Mouse (Mus musculus) hindbrain, embryonic 12.5 days (tissue): ENCODE results near the gene Mrps27. TPM values are rescaled to one million over a fixed set of nuclear protein-coding genes. Genes with fewer than 3 reads are reported as not detected.

Experiments used
- ATAC-seq: fragments of 200-750 bp; cut with Nextera tagmentation; 2 replicates; pipeline ENCODE4 v1.8.0; 2017; ENCODE audit warnings: moderate TSS enrichment; ENCODE audit not compliant: low FRiP score
- H3K27ac ChIP-seq: fragments of 300-500 bp; sonication (generic); 2 replicates; pipeline ENCODE4 v1.5.1; 2016; ENCODE audit warnings: mild to moderate bottlenecking
- H3K27me3 ChIP-seq: fragments of 300-500 bp; sonication (generic); 2 replicates; pipeline ENCODE4 v1.6.1; 2016; ENCODE audit warnings: mild to moderate bottlenecking
- H3K36me3 ChIP-seq: fragments of 300-500 bp; sonication (generic); 2 replicates; pipeline ENCODE4 v1.6.1; 2016; ENCODE audit warnings: mild to moderate bottlenecking
- H3K4me1 ChIP-seq: fragments of 300-500 bp; sonication (generic); 2 replicates; pipeline ENCODE4 v1.6.1; 2016
- H3K4me2 ChIP-seq: fragments of 300-500 bp; sonication (generic); replicated peaks from 2 replicates; pipeline ENCODE4 v1.6.1; 2016; ENCODE audit warnings: mild to moderate bottlenecking
- H3K4me3 ChIP-seq: fragments of 300-500 bp; sonication (generic); 2 replicates; pipeline ENCODE4 v1.5.1; 2016; ENCODE audit warnings: mild to moderate bottlenecking
- H3K9ac ChIP-seq: fragments of 300-500 bp; sonication (generic); 2 replicates; pipeline ENCODE4 v1.6.1; 2016; ENCODE audit warnings: mild to moderate bottlenecking, moderate library complexity
- H3K9me3 ChIP-seq: fragments of 300-500 bp; sonication (generic); replicated peaks from 2 replicates; pipeline ENCODE4 v1.6.1; 2016; ENCODE audit warnings: mild to moderate bottlenecking
- WGBS: fragments of 180-500 bp; shearing (Covaris S2); methylation state at CpG from one replicate; pipeline ENCODE4 v1.1.7; 2016; 5-methylcytosine and 5-hydroxymethylcytosine counted together
- polyA plus RNA-seq: library from polyadenylated mRNA; unstranded; fragments of >200 nt; fragmentation: Nextera tagmentation; extraction: Ambion mirVana; gene quantifications from 2 replicates; pipeline ENCODE4 v1.2.1, GENCODE M21; 2016

The Mrps27 gene
- polyA plus RNA-seq: 45.9 and 46.8 TPM in 2 replicates

DNA sequence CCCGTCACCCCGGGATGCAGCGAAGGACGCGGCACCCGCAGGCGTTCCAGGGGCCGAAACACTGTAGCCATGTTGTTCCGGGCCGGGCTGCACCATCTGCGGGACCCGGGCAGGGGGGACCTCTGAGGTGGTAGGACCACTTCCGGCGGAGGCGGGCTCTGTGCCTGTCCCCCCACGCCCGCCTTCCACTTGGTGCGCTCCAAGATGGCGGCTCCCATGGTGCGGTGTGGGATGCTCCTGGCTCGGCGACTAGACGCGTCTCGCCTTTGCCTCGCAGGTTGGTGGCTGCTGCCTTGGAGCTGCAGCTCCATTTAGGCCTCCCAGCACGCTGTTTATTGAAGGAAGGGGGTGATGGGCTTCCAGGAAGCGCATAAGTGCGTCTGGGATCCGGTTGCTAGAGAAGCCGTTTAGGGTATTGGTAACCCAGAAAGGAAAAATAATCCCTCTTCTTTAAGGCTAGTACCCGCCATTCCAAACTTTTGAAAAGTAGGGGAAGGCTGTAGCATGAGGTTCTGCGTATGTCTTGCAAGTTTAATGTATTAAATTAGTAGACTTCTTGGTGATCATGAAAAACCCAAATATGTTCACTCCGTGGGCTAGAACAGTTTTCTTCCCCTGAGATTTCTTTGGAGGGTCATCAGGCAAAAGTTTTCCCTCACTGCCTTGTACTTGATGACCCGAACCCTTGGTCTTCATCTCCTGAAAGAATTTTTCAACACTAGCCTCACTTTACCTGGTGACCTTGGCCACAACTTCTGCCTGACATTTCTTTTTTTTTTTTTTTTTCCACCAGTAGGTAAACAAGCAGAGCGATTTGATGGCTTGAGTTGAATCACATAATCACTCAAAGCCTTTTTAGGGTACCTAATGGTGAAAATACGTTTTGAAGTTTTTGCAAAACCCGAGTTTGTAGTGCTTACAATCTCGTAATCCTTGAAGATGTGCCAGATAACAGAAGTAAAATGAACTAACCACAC, at the start of gene Mrps27, which contains the start of gene Ptcd2:
Gene Mrps27 (plus strand): TSS at position 188 of the 977 bp plus-strand sequence.
Gene Ptcd2 (minus strand): TSS at position 107 of the 977 bp plus-strand sequence.
- H3K4me1 ChIP-seq: peaks cover 14% of the 10 kb centered on the region
- H3K9me3 ChIP-seq: no peaks in the 10 kb centered on the region
- peak; percentile 98 for ATAC-seq
- H3K27me3 ChIP-seq: no peaks in the 10 kb centered on the region
- 4% methylated on average over 39 of the region's 39 CpGs for WGBS
- peak within 1 kb of the TSS; percentile 88 for H3K27ac ChIP-seq
- H3K9ac ChIP-seq: peak within 1 kb of the TSS; percentile 82
- peak within 1 kb of the TSS; percentile 85 for H3K4me2 ChIP-seq
- peak within 1 kb of the TSS; percentile 87 for H3K4me3 ChIP-seq
- peaks cover 35% of the 10 kb centered on the region for H3K36me3 ChIP-seq

DNA sequence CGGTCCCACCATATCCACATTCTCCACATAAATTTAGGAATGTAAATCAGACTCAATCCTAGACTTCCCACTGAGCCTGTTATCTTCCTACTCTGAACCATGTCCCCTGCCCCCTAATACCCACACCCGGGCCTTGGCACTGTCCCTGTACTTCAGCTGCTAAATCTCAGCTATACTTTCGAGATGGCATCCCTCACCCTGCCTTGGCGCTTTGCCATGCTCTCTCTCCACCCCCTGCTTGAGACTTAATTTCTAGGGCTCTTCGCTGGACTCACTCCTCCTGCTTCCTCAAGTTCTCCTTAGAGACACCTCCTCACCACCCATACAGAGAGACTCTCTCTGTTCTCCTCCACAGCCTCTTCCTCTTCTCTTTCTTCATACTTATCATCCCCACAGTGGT, 44.7 kb upstream of the Mrps27 start:
- H3K27ac ChIP-seq: no peak overlapping the region
- H3K9ac ChIP-seq: no peak overlapping the region
- no peaks in the 10 kb centered on the region for H3K4me1 ChIP-seq
- H3K9me3 ChIP-seq: no peaks in the 10 kb centered on the region
- H3K4me2 ChIP-seq: no peak overlapping the region
- no peak for ATAC-seq
- no peaks in the 10 kb centered on the region for H3K27me3 ChIP-seq
- no peaks in the 10 kb centered on the region for H3K36me3 ChIP-seq
- H3K4me3 ChIP-seq: no peak overlapping the region
- WGBS: 89% methylated on average over 5 of the region's 5 CpGs

DNA sequence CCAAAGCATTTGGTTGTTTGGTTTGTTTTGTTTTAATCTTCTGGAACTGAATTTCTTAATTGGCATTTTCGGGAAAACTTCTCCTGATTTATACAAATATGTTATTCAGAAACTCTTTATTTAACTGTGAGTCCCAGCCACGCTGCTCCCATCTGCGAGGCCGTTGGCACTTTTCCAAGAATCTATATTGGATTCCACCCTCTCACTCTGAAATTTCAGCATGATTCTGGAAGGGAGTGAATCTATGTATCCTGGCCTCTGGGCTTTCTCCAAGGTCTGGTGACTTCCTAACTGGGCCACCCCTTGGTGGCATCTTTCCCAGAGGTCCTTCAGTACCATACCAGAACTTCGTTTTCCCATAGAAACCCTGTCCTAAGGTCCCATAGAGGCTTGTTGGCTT, 40.7 kb upstream of the Mrps27 start:
- no peaks in the 10 kb centered on the region for H3K4me1 ChIP-seq
- H3K9me3 ChIP-seq: no peaks in the 10 kb centered on the region
- WGBS: 71% methylated on average over 5 of the region's 5 CpGs
- no peaks in the 10 kb centered on the region for H3K36me3 ChIP-seq
- no peak for ATAC-seq
- no peak overlapping the region for H3K9ac ChIP-seq
- no peak overlapping the region for H3K4me2 ChIP-seq
- no peak overlapping the region for H3K4me3 ChIP-seq
- no peak overlapping the region for H3K27ac ChIP-seq
- no peaks in the 10 kb centered on the region for H3K27me3 ChIP-seq

DNA sequence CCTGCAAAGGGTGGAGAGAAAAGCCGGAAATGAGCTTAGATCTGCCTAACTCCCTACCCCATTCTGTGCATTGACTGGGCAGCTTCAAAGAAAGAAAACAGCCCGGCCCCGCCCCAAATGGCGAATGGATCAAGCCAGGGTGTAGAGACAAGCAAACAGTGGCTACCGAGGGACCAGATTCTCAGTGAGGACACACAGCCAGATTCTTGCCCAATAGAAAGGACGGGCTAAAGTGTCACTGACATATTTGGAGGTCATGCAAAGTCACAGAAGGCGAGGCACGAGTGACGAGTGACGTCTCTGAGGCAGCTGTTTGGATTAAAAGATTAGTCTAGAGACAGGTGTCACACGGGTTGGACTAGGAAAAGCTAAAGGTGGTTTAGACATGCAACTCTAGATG, 40.2 kb upstream of the Mrps27 start:
- H3K27ac ChIP-seq: no peak overlapping the region
- no peak for ATAC-seq
- H3K36me3 ChIP-seq: no peaks in the 10 kb centered on the region
- no peak overlapping the region for H3K9ac ChIP-seq
- H3K4me2 ChIP-seq: no peak overlapping the region
- H3K4me1 ChIP-seq: no peaks in the 10 kb centered on the region
- H3K9me3 ChIP-seq: no peaks in the 10 kb centered on the region
- 76% methylated on average over 11 of the region's 11 CpGs for WGBS
- no peak overlapping the region for H3K4me3 ChIP-seq
- H3K27me3 ChIP-seq: no peaks in the 10 kb centered on the region

DNA sequence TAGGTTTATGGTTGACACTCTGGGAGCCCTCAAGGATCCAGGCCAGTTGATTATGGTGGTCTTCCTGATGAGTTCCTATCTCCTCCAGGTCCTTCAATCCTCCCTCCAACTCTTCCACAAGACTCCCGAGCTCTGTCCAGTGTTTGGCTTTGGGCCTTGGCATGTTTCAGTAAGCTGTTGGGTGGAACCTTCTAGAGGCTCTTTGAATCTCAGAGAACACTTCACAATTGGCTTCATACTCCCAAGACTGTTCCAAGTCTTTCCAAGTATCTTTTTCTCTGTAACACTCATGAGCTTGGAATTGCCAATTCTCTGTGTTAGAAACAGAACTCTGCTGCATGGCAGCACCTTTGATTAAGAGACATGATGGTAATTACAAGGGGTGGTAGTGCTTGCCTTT, 39.4 kb upstream of the Mrps27 start:
- Histone ChIP-seq H3K27ac (no peak overlapping the region), H3K4me3 (no peak overlapping the region), H3K4me1 (no peaks in the 10 kb centered on the region), H3K4me2 (no peak overlapping the region), H3K9ac (no peak overlapping the region), H3K36me3 (no peaks in the 10 kb centered on the region), H3K27me3 (no peaks in the 10 kb centered on the region), H3K9me3 (no peaks in the 10 kb centered on the region)
- 86% methylated on average over 1 of the region's 1 CpGs for WGBS
- no peak for ATAC-seq

DNA sequence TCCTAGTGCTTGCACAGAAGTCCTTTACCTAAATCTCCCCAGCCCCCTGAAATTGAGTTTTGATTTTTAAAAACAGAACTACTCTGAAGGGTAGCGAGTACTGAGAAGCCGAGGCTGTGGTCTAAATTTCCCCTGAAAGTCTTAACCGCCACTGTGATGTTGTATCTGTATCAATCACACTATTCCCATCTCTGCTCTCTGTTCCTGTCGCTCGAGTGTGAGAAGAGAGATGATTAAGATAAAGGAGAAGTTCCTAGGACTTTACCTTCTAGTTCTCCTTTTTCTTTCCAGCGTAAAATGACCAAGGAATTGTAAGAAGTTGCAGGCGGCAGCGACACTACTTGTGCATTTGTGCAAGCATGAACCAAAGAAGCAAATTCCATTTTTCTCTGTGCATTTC, 38.4 kb upstream of the Mrps27 start:
- no peak for ATAC-seq
- Histone ChIP-seq H3K9ac (no peak overlapping the region), H3K4me3 (no peak overlapping the region), H3K9me3 (no peaks in the 10 kb centered on the region), H3K36me3 (no peaks in the 10 kb centered on the region), H3K27me3 (no peaks in the 10 kb centered on the region), H3K27ac (no peak overlapping the region), H3K4me1 (no peaks in the 10 kb centered on the region), H3K4me2 (no peak overlapping the region)
- 89% methylated on average over 8 of the region's 8 CpGs for WGBS

DNA sequence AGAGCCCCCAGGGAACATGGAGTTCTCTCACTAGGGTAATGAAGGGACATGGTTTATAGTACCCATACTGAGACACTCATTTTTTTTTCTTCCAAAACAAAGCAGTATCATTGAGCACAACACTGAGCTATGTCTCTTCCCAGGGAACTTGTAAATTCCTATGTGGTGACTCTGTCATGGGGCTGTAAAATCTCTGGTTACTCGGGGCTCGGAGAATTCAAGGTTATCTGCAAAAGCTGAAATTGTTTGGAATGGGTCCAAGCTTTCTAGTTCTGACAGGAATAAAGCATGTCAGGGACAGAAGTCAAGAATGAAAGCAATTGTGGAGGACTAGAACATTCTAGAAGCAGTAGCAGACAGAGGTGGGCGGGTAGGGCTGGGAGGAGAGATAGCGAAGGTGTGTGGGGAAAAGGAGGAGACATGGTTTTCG, 36.6 kb upstream of the Mrps27 start:
- Histone ChIP-seq H3K4me3 (no peak overlapping the region), H3K27ac (no peak overlapping the region), H3K9me3 (no peaks in the 10 kb centered on the region), H3K27me3 (no peaks in the 10 kb centered on the region), H3K9ac (no peak overlapping the region), H3K4me1 (no peaks in the 10 kb centered on the region), H3K4me2 (no peak overlapping the region), H3K36me3 (no peaks in the 10 kb centered on the region)
- 85% methylated on average over 5 of the region's 5 CpGs for WGBS
- no peak for ATAC-seq

DNA sequence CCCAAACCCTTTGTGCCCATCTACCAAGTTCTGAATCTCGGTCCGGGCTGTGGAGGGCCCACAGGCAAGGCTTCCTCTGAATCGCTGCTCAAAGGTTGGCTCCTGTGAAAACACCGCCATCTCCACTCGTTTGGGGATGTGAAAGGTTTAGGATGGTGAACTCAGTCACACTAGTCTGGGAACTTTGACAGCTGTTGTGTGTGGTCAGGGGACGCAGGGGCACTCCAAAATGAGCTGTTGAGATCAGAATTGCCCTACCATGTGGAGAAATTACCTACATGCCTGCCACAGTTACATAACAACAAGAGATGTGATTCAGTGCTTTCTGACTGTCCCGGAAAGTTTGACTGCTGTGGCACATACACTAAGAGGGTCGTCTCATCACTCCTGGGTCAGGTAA, 36.2 kb upstream of the Mrps27 start:
- no peak overlapping the region for H3K4me3 ChIP-seq

DNA sequence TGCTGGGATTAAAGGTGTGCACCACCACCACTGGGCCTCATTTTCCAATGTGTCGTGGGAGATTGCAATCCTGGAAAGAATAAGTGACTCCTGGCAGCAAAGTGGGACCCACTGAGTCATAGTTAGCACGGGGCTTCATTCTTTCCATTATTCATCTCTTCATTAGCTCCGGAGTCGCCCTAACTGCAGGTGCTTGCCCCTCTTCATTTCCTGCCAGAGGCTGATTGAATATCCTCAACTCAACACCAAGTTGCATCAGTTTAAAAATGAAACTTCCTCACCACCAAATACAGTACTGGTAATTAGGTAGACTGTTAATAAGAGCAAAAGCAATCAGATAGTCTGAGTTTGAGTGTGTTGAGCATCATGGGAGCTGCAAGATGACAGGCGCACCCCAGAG, 30.5 kb upstream of the Mrps27 start:
- Histone ChIP-seq H3K27ac (no peak overlapping the region), H3K36me3 (peaks cover under 1% of the 10 kb centered on the region; the same call in 1 of the 2 replicates)

More for the DNA sequence above, 36.2 kb upstream of the Mrps27 start:
- Histone ChIP-seq H3K27me3 (no peaks in the 10 kb centered on the region), H3K9ac (no peak overlapping the region), H3K9me3 (no peaks in the 10 kb centered on the region), H3K36me3 (no peaks in the 10 kb centered on the region), H3K27ac (no peak overlapping the region), H3K4me2 (no peak overlapping the region), H3K4me1 (no peaks in the 10 kb centered on the region)
- no peak for ATAC-seq
- WGBS: 86% methylated on average over 8 of the region's 8 CpGs

DNA sequence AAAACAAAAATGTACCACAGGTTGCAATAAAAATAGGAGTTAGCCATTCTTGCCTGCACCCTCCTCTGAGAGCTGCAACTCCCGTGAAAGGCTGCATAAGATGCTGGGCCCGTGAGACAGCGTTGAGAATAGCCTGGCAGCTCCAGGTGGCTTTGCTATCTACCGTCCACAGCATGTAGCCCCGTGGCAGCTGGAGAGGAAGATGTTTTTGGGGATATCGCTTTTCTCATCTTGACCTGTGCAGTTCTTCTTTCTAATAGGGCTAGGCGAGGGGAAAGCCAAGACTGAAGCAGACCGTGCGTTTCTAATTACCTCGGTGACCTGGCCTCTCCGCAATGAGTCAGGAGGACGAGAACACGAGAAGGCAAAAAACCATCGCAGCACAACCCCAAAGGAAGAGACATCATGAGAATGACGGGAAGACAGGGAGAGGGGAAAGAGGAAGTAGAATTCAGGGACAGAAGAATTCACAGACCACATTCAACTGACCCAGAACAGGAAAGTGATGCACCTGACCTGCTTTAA, 29.9 kb upstream of the Mrps27 start:
- no peak overlapping the region for H3K4me2 ChIP-seq
- WGBS: 76% methylated on average over 15 of the region's 15 CpGs
- H3K9me3 ChIP-seq: no peaks in the 10 kb centered on the region
- no peak overlapping the region for H3K4me3 ChIP-seq
- ATAC-seq: no peak
- H3K9ac ChIP-seq: no peak overlapping the region
- H3K36me3 ChIP-seq: peaks cover 7% of the 10 kb centered on the region
- no peak overlapping the region for H3K27ac ChIP-seq
- no peaks in the 10 kb centered on the region for H3K4me1 ChIP-seq
- no peaks in the 10 kb centered on the region for H3K27me3 ChIP-seq

More for the DNA sequence above, 30.5 kb upstream of the Mrps27 start:
- no peak overlapping the region for H3K9ac ChIP-seq
- H3K9me3 ChIP-seq: no peaks in the 10 kb centered on the region
- ATAC-seq: no peak
- H3K4me3 ChIP-seq: no peak overlapping the region
- no peaks in the 10 kb centered on the region for H3K27me3 ChIP-seq
- 89% methylated on average over 5 of the region's 5 CpGs for WGBS
- H3K4me1 ChIP-seq: no peaks in the 10 kb centered on the region
- no peak overlapping the region for H3K4me2 ChIP-seq

DNA sequence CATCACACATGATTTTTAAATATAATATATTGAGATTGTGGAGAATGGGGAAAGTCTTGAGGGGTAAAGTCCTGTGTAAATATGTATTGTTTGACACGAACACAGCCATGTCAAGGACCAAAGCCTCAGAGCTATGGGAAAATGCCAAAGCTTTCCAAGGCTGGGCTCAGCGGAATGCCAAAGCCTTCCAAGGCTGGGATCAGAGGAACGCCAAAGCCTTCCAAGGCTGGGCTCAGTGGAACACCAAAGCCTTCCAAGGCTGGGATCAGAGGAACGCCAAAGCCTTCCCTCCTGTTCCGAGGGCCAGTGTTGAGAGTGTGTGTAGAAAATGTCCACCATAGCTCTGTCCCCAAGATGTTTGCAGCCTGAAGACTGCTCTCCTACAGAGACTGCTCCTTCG, 28.2 kb upstream of the Mrps27 start:
- no peak overlapping the region for H3K4me3 ChIP-seq
- H3K9ac ChIP-seq: no peak overlapping the region
- no peak overlapping the region for H3K27ac ChIP-seq
- no peak for ATAC-seq
- no peaks in the 10 kb centered on the region for H3K4me1 ChIP-seq
- H3K27me3 ChIP-seq: no peaks in the 10 kb centered on the region
- 92% methylated on average over 6 of the region's 6 CpGs for WGBS
- no peaks in the 10 kb centered on the region for H3K9me3 ChIP-seq
- H3K4me2 ChIP-seq: no peak overlapping the region
- peaks cover 21% of the 10 kb centered on the region for H3K36me3 ChIP-seq

DNA sequence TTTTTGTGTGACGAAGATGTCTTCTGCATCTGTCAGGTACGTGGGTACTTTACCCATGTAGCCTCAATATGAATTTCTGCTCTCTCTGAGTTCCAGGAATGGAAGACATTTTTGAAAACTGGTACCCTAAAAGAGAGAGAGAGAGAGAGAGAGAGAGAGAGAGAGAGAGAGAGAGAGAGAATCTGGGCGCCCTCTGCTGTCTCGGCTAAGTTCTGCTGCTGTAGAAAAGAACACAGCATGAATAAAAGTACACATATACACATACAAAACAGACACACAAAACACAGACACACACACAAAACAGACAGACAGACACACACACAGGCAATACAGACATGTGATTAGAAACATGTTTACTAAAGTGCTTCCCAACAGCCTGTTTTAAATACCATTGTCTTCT, 27.5 kb upstream of the Mrps27 start:
- WGBS: 63% methylated on average over 4 of the region's 4 CpGs
- H3K9ac ChIP-seq: no peak overlapping the region
- no peak overlapping the region for H3K4me2 ChIP-seq
- H3K27me3 ChIP-seq: no peaks in the 10 kb centered on the region
- no peak overlapping the region for H3K27ac ChIP-seq
- no peaks in the 10 kb centered on the region for H3K9me3 ChIP-seq
- no peak overlapping the region for H3K4me3 ChIP-seq
- H3K4me1 ChIP-seq: no peaks in the 10 kb centered on the region
- peaks cover 21% of the 10 kb centered on the region for H3K36me3 ChIP-seq
- ATAC-seq: no peak
